Mouse (Mus musculus) thymus, adult 2 months (tissue): ENCODE data around the gene Rnpepl1. TPM values are rescaled to one million over a fixed set of nuclear protein-coding genes. Genes with fewer than 3 reads are reported as not detected.

Experiments used
- DNase-seq: peaks from one replicate; pipeline ENCODE4 v3.0.0; 2021
- H3K27ac ChIP-seq: fragments of 200-500 bp; 2 replicates; pipeline ENCODE4 v1.5.1; 2012; ENCODE audit warnings: low read length, control low read depth; ENCODE audit not compliant: control insufficient read depth, insufficient read depth
- H3K27me3 ChIP-seq: fragments of 200-500 bp; 2 replicates; pipeline ENCODE4 v1.6.1; 2012; ENCODE audit warnings: mild to moderate bottlenecking, low read length, moderate library complexity, mixed read lengths; ENCODE audit not compliant: control insufficient read depth, insufficient read depth
- H3K36me3 ChIP-seq: fragments of 200-500 bp; 2 replicates; pipeline ENCODE4 v1.6.1; 2012; ENCODE audit warnings: mild to moderate bottlenecking, low read length, moderate library complexity; ENCODE audit not compliant: control insufficient read depth, insufficient read depth
- H3K4me1 ChIP-seq: fragments of 200-500 bp; replicated peaks from 2 replicates; pipeline ENCODE4 v1.6.1; 2012; ENCODE audit warnings: low read length; ENCODE audit not compliant: control insufficient read depth, insufficient read depth
- H3K4me3 ChIP-seq: fragments of 200-500 bp; 2 replicates; pipeline ENCODE4 v1.5.1; 2012; ENCODE audit warnings: mild to moderate bottlenecking, low read length, control low read depth, moderate library complexity; ENCODE audit not compliant: control insufficient read depth, insufficient read depth
- CTCF ChIP-seq: fragments of 200-500 bp; IDR thresholded peaks from 2 replicates; pipeline ENCODE4 v1.5.1; 2012; ENCODE audit warnings: mild to moderate bottlenecking, control low read depth, low read length, moderate library complexity, borderline replicate concordance; ENCODE audit not compliant: control insufficient read depth, poor library complexity, insufficient read depth; ENCODE audit errors: extremely low read depth
- POLR2A ChIP-seq: fragments of 200-500 bp; IDR thresholded peaks from 2 replicates; pipeline ENCODE4 v1.6.1; 2012; ENCODE audit warnings: mild to moderate bottlenecking, low read length, control low read depth, moderate library complexity; ENCODE audit not compliant: control insufficient read depth, poor library complexity, insufficient read depth; ENCODE audit errors: extremely low read depth
- WGBS: fragments of 180-500 bp; shearing (Covaris S2); methylation state at CpG from one replicate; pipeline ENCODE4 v1.1.7; 2018; 5-methylcytosine and 5-hydroxymethylcytosine counted together
- polyA plus RNA-seq: library from polyadenylated mRNA; depleted of rRNA; stranded (reverse); fragments of >200 nt; gene quantifications from 2 replicates; pipeline ENCODE4 v1.2.3, GENCODE M21; 2012

Rnpepl1 gene
- polyA plus RNA-seq, 1 experiment = 440 TPM

DNA sequence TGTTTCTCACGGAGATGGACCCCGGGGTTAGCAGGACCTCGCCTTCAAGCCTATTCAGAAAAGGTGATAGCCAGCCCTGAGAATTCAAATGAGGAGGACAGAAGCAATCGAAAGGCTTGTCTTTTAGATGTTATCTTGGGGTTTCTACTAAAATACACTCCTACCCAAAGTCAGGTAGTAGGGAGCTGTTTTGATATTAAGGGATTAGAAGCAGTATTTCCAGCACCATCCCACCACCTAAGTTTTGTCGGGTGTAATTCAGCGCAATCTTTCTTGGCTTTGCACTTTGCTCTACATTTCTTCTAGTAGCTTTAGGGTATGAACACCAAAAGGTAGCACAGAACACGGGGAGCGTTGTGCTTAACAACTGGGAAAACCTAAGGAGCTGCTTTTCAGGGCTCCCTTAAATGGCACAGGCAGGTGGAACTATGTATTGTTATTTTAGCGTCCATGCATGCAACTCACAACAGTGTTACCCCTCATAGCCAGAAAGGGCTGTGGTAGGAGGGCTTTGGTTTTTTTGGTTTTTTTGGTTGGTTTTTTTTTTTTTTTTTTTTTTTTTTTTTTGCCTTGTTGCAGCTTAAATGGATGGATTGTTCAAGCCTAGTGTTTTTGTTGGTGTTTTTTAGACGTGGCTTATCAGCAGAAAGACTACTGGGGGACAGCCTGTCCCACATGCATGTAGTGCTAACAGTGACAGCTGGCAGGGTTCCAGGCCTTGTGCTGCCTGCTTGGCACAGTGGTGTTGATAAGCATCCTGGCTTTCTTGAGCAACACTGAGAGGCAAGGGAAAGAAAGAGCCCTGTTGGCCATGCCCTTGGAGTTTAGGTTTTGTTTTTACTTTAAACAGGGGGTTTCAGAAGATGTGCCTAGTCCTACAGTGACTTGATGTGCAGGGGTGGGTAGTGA is 24.7 kb downstream of the Rnpepl1 start:
- peaks cover 10% of the 10 kb centered on the region for H3K4me1 ChIP-seq
- WGBS = 17% methylated on average over 10 of the region's 10 CpGs
- TF ChIP-seq POLR2A (no peak), CTCF (no peak)
- H3K27me3 ChIP-seq = no peaks in the 10 kb centered on the region
- no peak overlapping the region for H3K27ac ChIP-seq
- no peak for DNase-seq
- peak overlapping the region; percentile 81 for H3K4me3 ChIP-seq
- H3K36me3 ChIP-seq = 0 out of 2 replicates have a peak, but pooled peaks cover 7% of the 10 kb centered on the region

DNA sequence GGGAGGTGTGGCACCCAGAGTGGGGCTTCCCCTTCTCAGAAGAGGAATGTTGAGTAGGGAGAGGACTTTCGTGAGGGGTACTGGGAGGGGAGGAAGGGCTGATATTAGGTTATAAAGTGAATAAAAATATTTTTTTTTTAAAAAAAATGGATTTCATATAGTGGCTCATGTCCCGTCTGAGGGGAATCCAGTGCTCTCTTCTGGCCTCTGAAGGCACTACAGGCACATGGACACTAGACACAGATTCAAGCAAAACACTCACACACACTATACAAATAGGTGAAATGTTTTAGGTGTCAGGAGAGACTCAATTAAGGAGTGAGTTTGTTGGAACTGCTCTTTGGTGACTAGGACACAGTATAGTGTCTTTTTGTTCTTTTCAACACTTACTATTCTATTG is 25.4 kb downstream of the Rnpepl1 start:
- Histone ChIP-seq H3K4me3 (no peak overlapping the region), H3K27ac (no peak overlapping the region), H3K4me1 (peaks cover 10% of the 10 kb centered on the region), H3K36me3 (peaks cover 7% of the 10 kb centered on the region; the same call in 1 of the 2 replicates), H3K27me3 (no peaks in the 10 kb centered on the region)
- no peak for DNase-seq
- TF ChIP-seq CTCF (no peak), POLR2A (no peak)
- 62% methylated on average over 2 of the region's 2 CpGs for WGBS

DNA sequence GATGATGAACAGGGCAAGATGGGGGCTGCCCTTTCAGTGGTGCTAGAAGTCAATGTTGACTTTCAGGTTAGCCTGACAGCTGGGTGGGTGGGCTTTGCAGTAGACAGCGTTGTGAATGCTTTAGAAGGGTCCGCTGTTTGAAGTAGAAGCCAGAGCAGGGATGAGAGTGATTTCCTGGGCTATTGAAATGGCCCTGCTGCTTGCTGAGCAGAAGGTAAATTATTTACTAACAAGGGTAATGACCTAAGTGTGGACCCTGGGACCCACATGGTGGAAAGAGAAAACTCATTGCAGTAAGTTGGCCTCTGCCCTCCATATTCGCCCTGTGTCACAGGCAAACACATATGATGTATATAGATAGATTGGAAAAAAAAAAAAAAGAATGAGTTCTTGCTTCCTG is 25.9 kb downstream of the Rnpepl1 start:
- WGBS = 95% methylated on average over 3 of the region's 3 CpGs
- DNase-seq = no peak
- Histone ChIP-seq H3K4me1 (peaks cover 10% of the 10 kb centered on the region), H3K27ac (no peak overlapping the region), H3K4me3 (no peak overlapping the region), H3K27me3 (no peaks in the 10 kb centered on the region), H3K36me3 (peaks cover 7% of the 10 kb centered on the region; the same call in 1 of the 2 replicates)
- TF ChIP-seq POLR2A (no peak), CTCF (no peak)

DNA sequence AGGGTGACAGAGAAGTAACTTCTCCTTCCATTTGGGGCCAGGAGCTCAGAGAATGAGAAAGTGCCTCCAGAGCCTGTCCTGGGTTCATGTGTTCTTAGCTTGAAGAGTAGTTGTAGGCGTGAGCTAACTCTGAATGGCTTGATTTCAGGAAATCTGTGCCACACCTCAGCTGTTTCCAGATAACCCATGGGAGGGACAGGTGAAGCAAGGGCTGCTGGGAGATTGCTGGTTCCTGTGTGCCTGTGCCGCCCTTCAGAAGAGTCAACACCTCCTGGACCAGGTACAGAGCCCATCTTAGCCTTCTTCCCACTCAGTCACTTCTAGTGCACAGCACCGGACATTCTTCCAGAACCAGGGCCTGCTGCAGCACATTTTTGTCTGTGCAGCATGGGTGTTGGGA is 27.2 kb downstream of the Rnpepl1 start:
- DNase-seq = no peak
- H3K36me3 ChIP-seq = peaks cover 7% of the 10 kb centered on the region; the same call in 1 of the 2 replicates

DNA sequence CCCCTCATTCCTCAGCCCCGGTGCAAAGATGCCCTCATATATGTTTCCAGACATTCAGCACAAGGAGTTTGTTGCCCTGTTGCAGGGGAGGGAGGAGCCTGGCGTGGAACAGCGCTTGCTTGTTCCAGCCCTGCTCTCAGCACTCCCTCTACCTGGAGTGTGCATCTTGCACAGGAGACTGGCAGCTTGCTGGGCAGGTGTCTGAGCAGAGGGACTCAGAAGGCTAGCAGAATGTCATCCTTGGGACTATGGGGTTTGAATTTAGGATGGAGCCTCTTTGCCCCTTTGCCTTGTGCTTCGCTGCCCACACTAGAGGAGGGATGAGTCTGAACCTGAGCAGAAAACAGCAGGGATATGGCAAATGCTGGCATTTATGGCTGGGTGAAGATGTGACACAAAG is 29.2 kb downstream of the Rnpepl1 start:
- DNase-seq = no peak
- H3K27ac ChIP-seq = no peak overlapping the region
- peaks cover 4% of the 10 kb centered on the region for H3K4me1 ChIP-seq
- no peaks in the 10 kb centered on the region for H3K27me3 ChIP-seq
- TF ChIP-seq CTCF (no peak), POLR2A (no peak)
- no peak overlapping the region for H3K4me3 ChIP-seq
- 95% methylated on average over 4 of the region's 4 CpGs for WGBS
- peaks cover 7% of the 10 kb centered on the region; the same call in 1 of the 2 replicates for H3K36me3 ChIP-seq

More for the DNA sequence above, 27.2 kb downstream of the Rnpepl1 start:
- WGBS = 93% methylated on average over 3 of the region's 3 CpGs
- H3K4me1 ChIP-seq = peaks cover 10% of the 10 kb centered on the region
- no peak for TF ChIP-seq CTCF
- TF ChIP-seq POLR2A = no peak
- H3K4me3 ChIP-seq = no peak overlapping the region
- H3K27me3 ChIP-seq = no peaks in the 10 kb centered on the region
- no peak overlapping the region for H3K27ac ChIP-seq

DNA sequence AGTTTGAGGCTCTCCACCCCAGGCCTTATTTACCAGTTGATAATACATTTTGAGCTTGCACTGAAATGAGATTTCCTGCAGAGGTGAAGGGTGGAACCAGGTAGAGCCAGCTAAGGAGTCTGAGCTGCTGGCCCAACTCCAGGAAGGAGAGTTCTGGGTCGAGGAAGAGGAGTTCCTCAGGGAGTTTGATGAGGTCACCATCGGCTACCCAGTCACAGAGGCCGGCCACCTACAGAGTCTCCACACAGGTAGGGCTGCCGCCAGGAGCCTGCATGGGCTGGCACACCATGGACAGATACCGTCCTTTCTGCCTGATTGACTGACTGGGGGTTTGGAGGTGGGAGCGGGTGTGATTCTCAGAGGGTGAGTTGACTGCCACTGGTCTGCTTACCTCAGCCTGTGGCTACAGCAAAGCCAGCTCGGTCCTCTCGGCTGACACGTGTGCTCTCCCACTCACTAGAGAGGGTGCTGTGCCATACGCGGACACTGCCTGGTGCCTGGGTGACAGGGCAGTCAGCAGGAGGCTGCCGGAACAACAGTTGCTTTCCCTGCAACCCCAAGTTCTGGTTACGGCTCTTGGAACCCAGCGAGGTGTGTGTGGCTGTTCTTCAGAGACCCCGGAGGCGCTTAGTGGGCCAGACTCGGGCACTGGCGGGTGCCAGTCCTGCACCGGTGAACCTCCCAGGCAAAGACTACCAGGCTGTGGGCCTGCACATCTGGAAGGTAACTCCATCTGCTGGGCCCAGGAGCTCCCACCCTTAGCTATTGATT is 32.8 kb downstream of the Rnpepl1 start:
- 97% methylated on average over 19 of the region's 19 CpGs for WGBS
- H3K36me3 ChIP-seq = peaks cover 7% of the 10 kb centered on the region; the same call in 1 of the 2 replicates
- no peak for DNase-seq
- no peak overlapping the region for H3K27ac ChIP-seq
- H3K4me1 ChIP-seq = no peaks in the 10 kb centered on the region
- H3K27me3 ChIP-seq = no peaks in the 10 kb centered on the region
- H3K4me3 ChIP-seq = no peak overlapping the region
- TF ChIP-seq POLR2A = no peak
- no peak for TF ChIP-seq CTCF
